Mouse (Mus musculus): ENCODE results near the gene Rara. TPM values are rescaled to one million over a fixed set of nuclear protein-coding genes. Genes with fewer than 3 reads are reported as not detected.

Rara gene
- total and polyA plus RNA-seq, 3 experiments: 12.1 to 13.7 TPM; not detected in 1

DNA sequence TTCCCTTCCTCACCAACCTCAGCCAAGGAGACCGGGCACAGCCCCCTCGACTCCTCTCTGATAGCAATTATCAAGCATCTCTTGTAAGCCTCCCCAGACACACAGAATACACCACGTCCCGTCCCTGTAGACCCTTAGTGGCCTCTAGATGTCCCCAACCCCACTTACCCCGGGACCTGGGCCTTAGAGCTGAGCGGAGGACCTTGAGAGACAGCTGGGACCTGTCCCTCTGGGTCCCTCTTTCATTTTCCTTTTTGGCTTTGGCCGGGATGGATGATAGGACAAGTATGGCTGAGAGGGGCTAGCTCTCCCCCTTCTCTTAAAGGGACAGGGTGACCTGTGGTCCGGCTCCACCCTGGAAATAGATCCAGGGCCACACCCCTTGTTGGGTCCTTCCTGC, 55.9 kb downstream of the Rara start:
- Histone ChIP-seq H3K27ac (ENCODE audit: control insufficient read depth, low read depth, low read length) (no peak overlapping the region), H3K36me3 (ENCODE audit: control insufficient read depth in 1 of 2, insufficient read depth in 2 of 2, low read length in 2 of 2) (peaks cover 0 to under 1% of the 10 kb centered on the region in 2 experiments; a peak in 1 of 4 replicates), H3K4me3 (ENCODE audit: control insufficient read depth in 1 of 2, insufficient read depth in 1 of 2, low read depth in 2 of 2, low read length in 2 of 2) (no peak overlapping the region), H3K9me3 (replicated peaks; ENCODE audit: insufficient read depth, low read length) (no peaks in the 10 kb centered on the region), H3K27me3 (ENCODE audit: control insufficient read depth in 1 of 2, insufficient read depth in 2 of 2, low read length in 2 of 2) (no peaks in the 10 kb centered on the region), H3K9ac (ENCODE audit: control insufficient read depth, low read depth, low read length, poor library complexity, severe bottlenecking) (no peak overlapping the region), H3K4me1 (ENCODE audit: control insufficient read depth in 1 of 2, insufficient read depth in 2 of 2, low read length in 2 of 2) (no peaks in the 10 kb centered on the region), H3K79me2 (ENCODE audit: control insufficient read depth, insufficient read depth, low read length, poor library complexity) (no peaks in the 10 kb centered on the region)
- no peak for DNase-seq (ENCODE audit: low read depth, low spot score)
- TF ChIP-seq ZMIZ1 (IDR thresholded peaks at IDR 0.05; ENCODE audit: low read depth, low read length) (no peak), SMC3 (IDR thresholded peaks at IDR 0.05; ENCODE audit: low read depth, low read length) (no peak), ZKSCAN1 (IDR thresholded peaks at IDR 0.05; ENCODE audit: low read depth, low read length) (no peak), CTCF (IDR thresholded peaks at IDR 0.05 in 2 of 3, conservative IDR thresholded peaks at IDR 0.05 in 1 of 3; ENCODE audit: control insufficient read depth in 1 of 3, insufficient read depth in 1 of 3, low read depth in 2 of 3, low read length in 3 of 3, poor library complexity in 1 of 3, severe bottlenecking in 1 of 3) (no peak), ELF1 (IDR thresholded peaks at IDR 0.05; ENCODE audit: low read depth, low read length) (no peak), TCF12 (IDR thresholded peaks at IDR 0.05; ENCODE audit: low read depth, low read length) (no peak), E2F4 (IDR thresholded peaks at IDR 0.05; ENCODE audit: borderline replicate concordance, low read depth, low read length) (no peak), GABPA (IDR thresholded peaks at IDR 0.05; ENCODE audit: low read depth, low read length) (no peak), UBTF (IDR thresholded peaks at IDR 0.05; ENCODE audit: borderline replicate concordance, insufficient read depth, low read depth, low read length) (no peak), POLR2A (IDR thresholded peaks at IDR 0.05; ENCODE audit: control insufficient read depth in 1 of 2, insufficient read depth in 1 of 2, low read depth in 1 of 2, low read length in 2 of 2, poor library complexity in 1 of 2) (no peak), NELFE (IDR thresholded peaks at IDR 0.05; ENCODE audit: low read depth, low read length) (no peak), RCOR1 (IDR thresholded peaks at IDR 0.05; ENCODE audit: low read depth, low read length) (no peak), EP300 (IDR thresholded peaks at IDR 0.05; ENCODE audit: low read depth in 1 of 2, low read length in 2 of 2) (no peak), KAT2A (conservative IDR thresholded peaks at IDR 0.05; ENCODE audit: low read depth, low read length) (no peak), SIN3A (IDR thresholded peaks at IDR 0.05; ENCODE audit: low read length) (no peak), TBP (IDR thresholded peaks at IDR 0.05; ENCODE audit: low read depth, low read length) (no peak), POLR2AphosphoS5 (IDR thresholded peaks at IDR 0.05; ENCODE audit: borderline replicate concordance, low read depth, low read length) (no peak), TAL1 (IDR thresholded peaks at IDR 0.05; ENCODE audit: low read length) (no peak)

DNA sequence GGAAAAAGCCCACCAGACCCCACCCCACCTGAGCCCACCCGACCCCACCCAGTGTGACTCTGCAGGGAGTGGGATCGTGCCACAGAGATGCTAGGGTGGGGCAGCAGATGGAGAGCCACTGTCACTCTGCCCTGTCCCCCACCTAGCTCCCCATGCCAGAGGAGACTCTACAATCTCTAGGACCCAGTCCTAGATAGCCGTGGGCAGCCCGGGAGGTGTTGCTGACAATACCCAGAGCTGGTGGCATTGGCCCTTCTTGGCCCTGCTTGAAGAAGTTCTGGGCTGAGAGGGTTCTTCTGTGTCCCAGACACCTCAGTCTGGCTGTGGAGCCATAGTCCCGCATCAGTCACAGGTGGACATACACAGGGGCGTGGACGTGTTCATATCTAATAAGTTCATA, 57.9 kb downstream of the Rara start:
- Histone ChIP-seq H3K9ac (ENCODE audit: control insufficient read depth, low read depth, low read length, poor library complexity, severe bottlenecking) (no peak overlapping the region), H3K79me2 (ENCODE audit: control insufficient read depth, insufficient read depth, low read length, poor library complexity) (no peaks in the 10 kb centered on the region), H3K27me3 (ENCODE audit: control insufficient read depth in 1 of 2, insufficient read depth in 2 of 2, low read length in 2 of 2) (no peaks in the 10 kb centered on the region), H3K9me3 (replicated peaks; ENCODE audit: insufficient read depth, low read length) (no peaks in the 10 kb centered on the region), H3K27ac (ENCODE audit: control insufficient read depth, low read depth, low read length) (no peak overlapping the region), H3K4me3 (ENCODE audit: control insufficient read depth in 1 of 2, insufficient read depth in 1 of 2, low read depth in 2 of 2, low read length in 2 of 2) (no peak overlapping the region), H3K36me3 (ENCODE audit: control insufficient read depth in 1 of 2, insufficient read depth in 2 of 2, low read length in 2 of 2) (peaks cover 0 to 7% of the 10 kb centered on the region in 2 experiments; a peak in 2 of 4 replicates), H3K4me1 (ENCODE audit: control insufficient read depth in 1 of 2, insufficient read depth in 2 of 2, low read length in 2 of 2) (no peaks in the 10 kb centered on the region)
- TF ChIP-seq HCFC1 (IDR thresholded peaks at IDR 0.05; ENCODE audit: low read depth, low read length): no peak
- TF ChIP-seq MEF2A (IDR thresholded peaks at IDR 0.05; ENCODE audit: extremely low read depth, insufficient replicate concordance, low read depth, low read length, poor library complexity, severe bottlenecking): no peak
- TF ChIP-seq MYC (IDR thresholded peaks at IDR 0.05; ENCODE audit: low read depth, low read length): no peak
- no peak for TF ChIP-seq RAD21 (IDR thresholded peaks at IDR 0.05; ENCODE audit: low read depth, low read length)
- DNase-seq (ENCODE audit: low read depth, low spot score): no peak
